Mouse (Mus musculus) adipocyte (in vitro differentiated cells): ENCODE measurements at regions not wholly inside any gene's neighbourhood (a gene's known extent, or its start where the extent isn't known, plus 50 kb on each side); places are given as distances from the start of the nearest gene placed in this dataset.

Source experiments
- DNase-seq: peaks from one replicate; pipeline ENCODE4 v3.0.0-alpha.2; 2016; ENCODE audit warnings: low spot score

DNA sequence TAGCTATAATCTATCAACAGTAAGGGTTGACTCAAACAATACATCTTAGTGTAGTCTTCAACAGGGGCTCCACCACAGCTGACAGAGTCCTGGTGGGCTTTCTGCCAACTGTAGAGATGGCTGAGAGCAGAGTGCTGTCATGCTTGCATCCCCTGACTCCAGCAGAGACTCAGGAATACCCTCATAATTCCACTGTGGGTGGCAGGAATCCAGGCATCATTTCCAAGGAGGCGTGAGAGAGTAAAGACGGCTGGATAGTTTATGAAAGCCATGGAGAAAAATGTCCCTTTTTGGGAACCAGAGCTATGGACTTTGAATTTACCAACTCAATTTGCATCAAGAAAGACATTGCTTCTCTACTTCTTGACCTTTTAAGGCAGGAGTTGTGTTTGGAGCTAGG is 87.8 kb upstream of the Camk1g start:
- DNase-seq: no peak

DNA sequence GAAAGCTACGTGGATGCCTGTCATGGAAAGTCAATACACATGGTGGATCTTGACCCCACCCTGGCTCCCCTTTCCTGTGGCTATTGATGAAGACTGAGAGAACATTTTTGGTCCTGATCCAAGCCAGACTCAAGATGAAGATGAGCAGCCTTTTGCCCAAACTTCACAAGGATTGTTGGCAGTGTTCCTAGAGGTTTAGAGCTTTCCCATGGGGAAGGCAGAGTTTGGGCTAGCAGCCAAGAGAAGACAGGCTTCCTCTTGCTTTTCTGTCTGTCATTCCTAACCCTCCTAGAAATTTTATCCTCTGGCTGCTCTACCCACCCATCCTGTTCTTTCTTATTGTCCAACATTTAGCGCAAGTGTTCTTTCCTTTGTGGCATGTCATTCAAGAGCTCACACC is 83.6 kb upstream of the Camk1g start:
- peak; percentile 72 for DNase-seq

DNA sequence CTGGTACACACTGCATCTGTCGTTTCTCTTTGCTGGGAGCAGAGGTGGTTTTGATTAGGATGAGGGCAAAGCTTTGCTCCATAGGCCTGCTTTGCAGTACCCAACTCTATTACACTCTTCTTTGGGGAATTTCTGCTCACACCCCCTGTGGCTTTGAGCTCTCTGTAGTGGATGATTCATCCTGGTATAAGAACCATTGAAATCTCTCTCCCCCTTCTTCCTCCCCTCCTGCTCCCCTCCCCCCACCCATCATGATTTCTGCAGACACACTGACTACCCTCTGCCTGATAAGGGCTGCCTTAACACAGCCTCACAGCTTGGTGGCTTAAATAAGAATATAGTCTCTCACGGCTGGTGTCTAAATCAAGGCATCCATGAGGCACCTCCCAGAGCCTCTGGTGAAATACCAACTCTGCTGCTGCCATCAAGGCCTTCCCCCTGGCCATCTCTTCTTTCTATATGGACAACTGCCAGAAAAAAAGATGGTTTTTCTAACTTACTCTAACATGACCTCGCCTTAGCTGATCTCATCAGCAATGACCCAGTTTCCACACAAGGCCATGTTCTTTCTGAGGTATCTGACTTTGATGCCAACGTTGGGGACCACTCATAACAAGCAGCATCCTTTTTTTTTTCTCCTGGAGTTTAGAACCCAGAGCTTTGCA is 81.5 kb upstream of the Camk1g start:
- peak; percentile 18 for DNase-seq

DNA sequence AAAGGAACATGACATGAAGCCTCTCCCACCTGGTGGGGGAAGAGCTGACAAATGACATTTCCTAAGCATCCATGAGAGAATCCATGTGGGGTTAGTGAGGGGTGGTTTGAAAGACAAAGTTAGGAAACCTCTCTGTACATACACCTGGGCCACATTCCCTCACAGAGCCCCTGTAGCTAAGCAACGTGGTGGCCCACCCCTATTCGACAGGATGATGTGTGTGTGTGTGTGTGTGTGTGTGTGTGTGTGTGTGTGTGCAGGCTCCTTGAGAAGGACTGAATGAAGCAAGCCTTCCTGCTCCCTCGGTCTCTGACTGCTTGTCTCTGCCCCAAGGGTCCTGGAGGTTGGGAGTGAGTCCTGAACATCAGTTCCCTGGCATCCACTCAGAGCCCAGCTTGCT is 80.7 kb upstream of the Camk1g start:
- no peak for DNase-seq

DNA sequence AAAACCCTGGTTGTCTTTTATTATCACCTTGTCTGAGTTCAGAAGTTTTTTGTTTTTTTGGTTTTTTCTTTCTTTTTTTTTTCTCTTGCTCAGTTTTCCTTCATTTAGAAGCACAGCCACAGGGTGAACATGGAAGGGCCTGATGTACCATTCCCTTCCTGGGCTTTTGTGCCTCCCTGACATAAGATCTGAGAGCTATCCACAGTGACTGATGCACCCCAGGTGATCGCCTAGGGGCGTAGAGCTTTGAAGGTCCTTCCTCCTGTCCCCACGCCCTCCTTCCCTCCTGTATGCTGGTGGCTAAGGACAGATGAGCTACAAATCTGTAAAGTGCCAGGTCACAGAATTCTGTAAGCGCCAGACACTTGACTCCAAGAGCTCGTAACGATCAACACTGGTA is 80.1 kb upstream of the Camk1g start:
- no peak for DNase-seq

DNA sequence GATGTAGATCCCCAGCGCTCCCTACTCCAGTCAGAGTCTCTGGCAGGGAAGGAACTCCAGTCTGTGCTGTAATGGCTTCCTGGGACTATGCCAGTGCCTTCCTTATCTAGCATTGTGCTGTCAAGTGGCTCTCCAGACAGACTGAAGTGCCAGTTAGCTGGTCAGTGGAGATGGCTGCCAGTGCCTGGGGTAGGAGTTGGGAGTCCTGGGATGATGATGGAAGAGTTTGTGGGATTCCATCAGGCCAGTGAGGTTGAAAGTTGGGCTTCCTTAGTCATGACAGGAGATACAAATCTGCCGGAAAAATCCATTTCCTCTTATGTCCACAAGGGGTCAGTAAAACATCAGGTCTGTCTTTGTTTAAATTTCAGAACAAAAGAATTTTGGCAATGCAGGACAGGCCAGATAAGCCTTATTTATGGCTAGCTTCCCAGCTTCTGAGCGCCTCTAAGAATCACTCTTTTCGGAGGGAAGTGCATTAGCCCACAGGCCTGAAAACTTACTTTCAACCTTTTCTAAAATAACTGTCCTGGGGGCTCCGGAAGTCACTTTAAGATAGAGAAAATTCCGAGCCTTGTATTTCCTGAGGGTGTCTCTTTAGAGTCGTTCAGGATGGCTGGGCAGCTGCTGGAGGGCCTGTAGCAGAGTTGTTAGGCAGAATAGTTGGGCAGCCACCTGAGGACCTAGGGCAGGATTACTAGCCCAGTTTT is 79.5 kb upstream of the Camk1g start:
- peak; percentile 81 for DNase-seq

DNA sequence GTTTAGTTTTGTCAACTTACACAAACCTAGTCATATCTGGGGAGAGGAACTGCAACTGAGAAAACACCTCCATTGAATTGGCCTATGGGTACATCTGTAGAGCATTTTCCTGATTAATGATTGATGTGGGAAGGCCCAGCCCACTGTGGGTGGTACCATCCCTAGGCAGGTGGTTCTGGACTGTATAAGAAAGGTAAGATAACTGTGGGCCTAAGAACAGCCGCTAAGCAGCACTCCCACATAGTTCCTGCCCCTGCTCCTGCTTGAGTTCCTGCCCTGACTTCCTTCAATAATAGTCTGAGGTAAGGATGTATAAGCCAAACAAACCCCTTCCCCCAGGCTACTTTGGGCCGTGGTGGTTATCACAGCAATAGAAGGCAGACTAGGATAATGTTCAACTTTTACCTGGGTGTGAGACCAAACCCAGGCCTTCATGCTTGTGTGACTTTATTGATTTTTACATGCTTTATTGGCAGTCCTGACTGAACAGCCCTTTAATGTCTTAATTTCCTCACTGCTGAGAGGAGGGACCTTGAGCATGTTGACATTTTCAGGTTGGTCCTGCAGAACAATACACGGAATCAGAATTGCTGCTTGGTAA is 78.8 kb upstream of the Camk1g start:
- DNase-seq: no peak

DNA sequence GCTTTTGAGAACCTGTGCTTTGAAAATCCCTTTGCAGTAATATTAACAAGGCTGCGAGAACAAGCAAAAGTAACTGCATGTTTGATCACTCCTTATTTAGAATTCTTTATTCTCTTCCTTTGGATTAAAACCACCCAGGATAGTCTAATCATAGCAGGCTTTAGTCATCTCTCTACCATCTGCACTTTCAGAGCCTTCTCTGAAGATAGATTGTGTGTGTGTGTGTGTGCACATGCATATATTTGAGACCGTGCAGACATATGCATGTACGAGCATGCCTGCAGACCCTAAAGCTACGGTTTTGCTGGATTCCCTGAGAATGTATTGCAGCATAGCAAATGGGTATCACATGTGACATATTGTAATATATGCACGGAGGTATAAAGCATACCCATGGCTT is 77.5 kb upstream of the Camk1g start:
- no peak for DNase-seq

DNA sequence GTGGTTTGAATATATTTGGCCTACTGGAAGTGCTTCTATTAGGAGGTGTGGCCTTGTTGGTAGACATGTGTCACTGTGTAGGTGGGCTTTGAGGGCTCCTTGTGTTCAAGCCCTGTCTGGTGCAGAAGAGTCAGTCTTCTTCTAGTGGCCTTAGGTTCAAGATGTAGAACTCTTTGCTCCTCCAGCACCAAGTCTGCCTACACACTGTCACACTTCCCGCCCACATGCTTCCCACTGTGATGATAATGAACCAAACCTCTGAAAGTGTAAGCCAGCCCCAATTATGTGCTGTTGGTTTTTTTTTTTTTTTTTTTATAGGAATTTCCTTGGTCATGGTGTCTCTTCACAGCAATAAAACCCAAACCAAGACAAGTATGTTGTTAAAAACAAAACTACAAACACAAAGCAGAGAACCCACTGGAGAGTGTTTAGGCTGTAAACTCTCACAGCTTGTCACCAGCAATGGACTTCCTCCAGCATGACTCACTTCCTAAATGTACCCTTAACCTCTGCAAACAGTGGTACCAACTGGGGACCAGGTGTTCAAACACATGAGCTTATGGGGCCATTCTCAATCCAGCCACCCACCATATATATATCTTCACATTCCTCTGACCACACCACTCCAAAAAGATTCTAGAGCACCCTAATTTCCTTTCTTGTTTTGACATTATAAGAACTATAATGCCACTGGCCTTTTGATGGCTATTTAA is 74.0 kb upstream of the Camk1g start:
- no peak for DNase-seq

DNA sequence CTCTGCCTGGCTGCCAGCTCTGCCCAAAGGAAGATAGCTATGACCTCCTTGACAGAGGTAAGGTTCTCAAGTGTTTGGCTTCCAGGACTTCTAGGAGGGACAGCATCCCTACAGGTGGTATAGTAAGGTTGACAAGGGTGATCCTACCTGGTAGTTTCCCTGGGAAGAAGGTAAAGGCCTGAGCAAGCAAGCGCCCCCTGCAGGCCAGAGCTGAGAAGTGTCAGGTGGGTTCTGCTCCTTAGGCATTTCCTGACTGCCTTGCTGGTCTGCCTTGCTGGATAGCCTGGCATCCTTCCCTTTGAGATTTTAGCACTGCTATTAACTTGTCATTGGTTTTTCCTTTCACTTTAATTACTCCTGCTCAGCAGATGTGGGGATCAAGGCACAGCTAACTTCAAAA is 70.4 kb upstream of the Camk1g start:
- peak; percentile 15 for DNase-seq

DNA sequence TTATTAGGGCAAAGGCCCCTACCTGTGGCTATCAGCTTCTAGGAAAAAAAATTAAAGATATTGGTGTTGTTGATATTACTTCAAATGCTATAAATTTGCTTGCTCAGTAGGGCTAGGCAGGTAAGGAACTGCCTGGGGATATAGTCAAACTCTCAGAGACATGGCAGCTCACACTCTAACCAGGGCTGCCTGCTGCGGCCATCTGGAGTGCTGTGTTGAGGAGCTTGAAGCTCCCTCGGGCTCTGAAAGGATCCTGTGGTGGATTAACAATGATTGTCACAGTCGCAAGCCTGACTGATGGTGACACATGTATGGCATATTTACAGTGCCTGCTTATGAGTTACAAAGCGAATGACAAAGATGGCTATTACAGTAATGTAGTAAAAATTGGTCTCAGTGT is 64.2 kb upstream of the Camk1g start:
- no peak for DNase-seq

DNA sequence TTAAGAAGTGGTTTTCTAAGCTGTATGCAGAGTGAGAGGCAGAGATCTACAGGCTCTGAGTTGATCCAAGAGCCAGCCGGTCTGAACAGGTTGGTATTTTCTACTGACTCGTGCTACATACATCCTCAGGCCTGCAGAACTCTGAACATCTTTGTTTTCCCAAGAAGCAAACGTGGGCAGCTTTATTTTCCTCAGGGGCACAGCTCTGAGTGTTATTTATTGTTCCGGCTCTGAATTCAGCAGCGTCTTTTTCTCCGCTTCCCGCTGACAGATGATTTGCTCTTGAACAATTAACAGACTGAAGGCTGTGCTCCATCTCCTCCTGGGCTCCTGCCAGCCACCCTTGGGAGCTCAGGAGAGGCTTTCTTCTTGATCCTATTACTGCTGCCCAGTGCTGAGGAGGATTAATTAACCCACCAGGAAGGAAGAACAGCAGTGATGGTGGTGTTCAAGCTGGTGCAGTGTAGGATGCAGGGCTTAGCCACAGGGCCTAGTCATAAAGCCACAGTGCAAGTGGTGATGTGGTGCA is 63.5 kb upstream of the Camk1g start:
- DNase-seq: no peak

DNA sequence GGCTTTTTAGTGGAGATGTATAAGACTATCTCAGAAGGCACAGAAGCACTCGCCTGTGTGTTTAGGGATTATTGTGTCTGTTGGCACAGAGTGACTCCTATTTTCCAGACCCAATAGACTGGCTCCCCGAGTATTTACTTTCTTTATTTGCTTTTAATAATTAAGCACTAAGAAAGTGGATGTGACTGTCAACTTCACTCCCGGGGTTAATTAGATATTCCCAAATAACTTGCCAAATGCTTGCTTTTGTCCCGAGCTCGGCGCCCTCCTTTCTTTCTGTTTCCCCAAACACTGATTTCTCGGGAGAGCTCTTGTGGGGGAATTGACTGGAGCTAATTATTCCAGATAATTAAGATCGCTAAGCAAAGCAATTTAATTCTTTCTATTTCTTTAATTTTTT is 60.1 kb upstream of the Camk1g start:
- DNase-seq: no peak

DNA sequence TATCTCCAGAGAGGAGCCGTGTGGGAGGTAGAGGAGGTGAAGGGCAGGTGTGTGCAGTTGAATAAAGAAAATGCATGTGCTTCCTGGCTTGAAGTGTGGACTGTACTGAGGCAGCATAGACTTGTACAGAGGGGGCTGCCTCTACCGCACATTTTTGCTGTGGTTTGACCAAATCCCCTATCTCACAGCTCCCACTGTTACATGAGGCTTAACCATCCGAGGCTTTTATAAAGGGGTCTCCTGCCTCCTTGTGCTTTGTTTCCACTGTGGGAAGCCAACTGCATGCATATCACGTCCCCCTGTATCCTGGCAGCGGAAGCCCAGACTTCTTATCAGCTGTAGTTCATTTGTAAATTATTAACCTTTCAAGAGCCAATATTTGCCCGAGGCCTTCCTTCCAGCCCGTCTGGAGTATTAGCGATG is 53.6 kb upstream of the Camk1g start:
- DNase-seq: no peak

DNA sequence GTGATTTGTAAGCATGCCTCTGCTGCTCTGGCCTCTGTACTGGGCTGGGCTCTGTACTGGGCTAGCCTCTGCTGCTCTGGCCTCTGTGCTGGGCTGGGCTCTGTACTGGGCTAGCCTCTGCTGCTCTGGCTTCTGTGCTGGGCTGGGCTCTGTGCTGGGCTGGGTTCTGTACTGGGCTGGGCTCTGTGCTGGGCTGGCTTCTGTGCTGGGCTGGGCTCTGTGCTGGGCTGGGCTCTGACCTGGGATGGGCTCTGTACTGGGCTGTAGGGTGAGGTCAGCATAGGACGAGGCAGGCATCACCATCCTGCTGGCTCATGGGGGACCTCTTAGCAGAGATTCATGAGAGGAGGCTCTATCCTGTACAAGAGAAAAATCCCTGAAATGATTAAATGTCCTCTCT is 52.8 kb upstream of the Camk1g start:
- DNase-seq: no peak

DNA sequence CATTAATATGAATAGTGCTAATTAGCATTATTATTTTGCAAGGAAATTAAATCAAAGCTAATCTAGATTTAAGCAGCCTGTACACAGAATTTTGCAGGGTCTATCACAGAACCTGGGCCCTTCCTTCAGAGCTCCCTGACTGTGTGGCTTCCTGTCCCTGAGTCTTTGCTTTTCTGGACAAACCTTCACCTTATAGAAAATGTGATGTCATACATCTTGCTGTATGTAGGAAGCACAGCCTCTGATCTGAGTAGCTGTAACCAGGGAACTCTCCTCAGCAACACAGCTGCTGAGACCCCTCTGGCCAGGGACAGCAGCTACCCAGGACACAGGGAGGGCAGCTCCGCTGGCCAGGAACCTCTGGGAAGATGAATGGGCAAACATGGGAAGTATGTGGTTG is 51.7 kb upstream of the Camk1g start:
- DNase-seq: no peak

DNA sequence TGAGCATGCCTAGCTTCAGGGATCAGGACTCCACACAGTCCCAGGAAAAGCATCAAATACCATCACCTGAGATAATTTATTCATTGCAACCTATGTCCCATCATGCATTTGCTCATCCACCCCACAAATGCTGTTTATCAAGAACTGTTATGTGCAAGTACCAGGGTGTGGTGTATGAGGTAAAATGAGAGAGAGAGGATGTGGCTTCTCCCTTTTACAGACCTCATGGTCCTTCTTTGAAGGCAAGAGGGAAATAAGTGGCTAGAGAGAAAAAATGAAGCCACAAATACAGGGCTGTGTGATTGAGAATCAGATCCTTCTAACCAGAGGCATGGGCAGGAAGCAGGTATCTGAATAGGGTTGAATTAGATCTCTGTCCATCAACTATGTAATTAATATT is 51.3 kb upstream of the Camk1g start:
- no peak for DNase-seq
